Mouse (Mus musculus) embryonic facial prominence, embryonic 14.5 days (tissue): ENCODE data around the gene Map9. TPM values are rescaled to one million over a fixed set of nuclear protein-coding genes. Genes with fewer than 3 reads are reported as not detected.

Experiments
- ATAC-seq: fragments of 200-750 bp; cut with Nextera tagmentation; 2 replicates; pipeline ENCODE4 v1.8.0; 2017; ENCODE audit warnings: low read depth, moderate number of reproducible peaks, moderate TSS enrichment
- DNase-seq: peaks from one replicate; pipeline ENCODE4 v3.0.0-alpha.2; 2015; ENCODE audit warnings: low spot score
- H3K27ac ChIP-seq: fragments of 300-500 bp; sonication (generic); replicated peaks from 2 replicates; pipeline ENCODE4 v1.5.1; 2014; ENCODE audit warnings: low read depth, mild to moderate bottlenecking, low read length, moderate library complexity
- H3K27me3 ChIP-seq: fragments of 300-500 bp; sonication (generic); replicated peaks from 2 replicates; pipeline ENCODE4 v1.6.1; 2014; ENCODE audit warnings: low read length; ENCODE audit not compliant: control insufficient read depth, insufficient read depth
- H3K36me3 ChIP-seq: fragments of 300-500 bp; sonication (generic); 2 replicates; pipeline ENCODE4 v1.6.1; 2014; ENCODE audit warnings: low read length, mixed read lengths; ENCODE audit not compliant: control insufficient read depth, insufficient read depth
- H3K4me1 ChIP-seq: fragments of 300-500 bp; sonication (generic); 2 replicates; pipeline ENCODE4 v1.6.1; 2014; ENCODE audit warnings: antibody characterized with exemption, low read length; ENCODE audit not compliant: control insufficient read depth, insufficient read depth
- H3K4me2 ChIP-seq: fragments of 300-500 bp; sonication (generic); 2 replicates; pipeline ENCODE4 v1.6.1; 2014; ENCODE audit warnings: low read depth, mild to moderate bottlenecking, low read length, moderate library complexity, mixed read lengths
- H3K4me3 ChIP-seq: fragments of 300-500 bp; sonication (generic); 2 replicates; pipeline ENCODE4 v1.5.1; 2014; ENCODE audit warnings: low read depth, mild to moderate bottlenecking, low read length
- H3K9ac ChIP-seq: fragments of 300-500 bp; sonication (generic); 2 replicates; pipeline ENCODE4 v1.6.1; 2014; ENCODE audit warnings: low read depth, mild to moderate bottlenecking, low read length, moderate library complexity, mixed read lengths
- H3K9me3 ChIP-seq: fragments of 300-500 bp; sonication (generic); 2 replicates; pipeline ENCODE4 v1.6.1; 2016; ENCODE audit warnings: low read length; ENCODE audit not compliant: control insufficient read depth
- WGBS: fragments of 180-500 bp; shearing (Covaris S2); extraction: QIAGEN DNeasy Blood & Tissue Kit; methylation state at CpG from one replicate; pipeline ENCODE4 v1.1.7; 2014; 5-methylcytosine and 5-hydroxymethylcytosine counted together
- polyA plus RNA-seq: library from polyadenylated mRNA; unstranded; fragments of >200 nt; fragmentation: Nextera tagmentation; extraction: Ambion mirVana; gene quantifications from 2 replicates; pipeline ENCODE4 v1.2.1, GENCODE M21; 2014

The Map9 gene
- polyA plus RNA-seq, 1 experiment from 2014 or later: 9.9 TPM

GRCm38 (mm10) chr3:82376965-82377364, 19.1 kb downstream of the Map9 start:
- DNase-seq (no peak), ATAC-seq (no peak)
- WGBS: 59% methylated on average over 14 of the region's 14 CpGs
- H3K4me1 ChIP-seq: no peaks in the 10 kb centered on the region
- no peak overlapping the region for H3K9ac ChIP-seq
- H3K36me3 ChIP-seq: peaks cover 29% of the 10 kb centered on the region; the same call in 1 of the 2 replicates
- no peak overlapping the region for H3K4me2 ChIP-seq
- no peaks in the 10 kb centered on the region for H3K27me3 ChIP-seq
- no peaks in the 10 kb centered on the region for H3K9me3 ChIP-seq
- no peak overlapping the region for H3K4me3 ChIP-seq
- H3K27ac ChIP-seq: no peak overlapping the region

DNA sequence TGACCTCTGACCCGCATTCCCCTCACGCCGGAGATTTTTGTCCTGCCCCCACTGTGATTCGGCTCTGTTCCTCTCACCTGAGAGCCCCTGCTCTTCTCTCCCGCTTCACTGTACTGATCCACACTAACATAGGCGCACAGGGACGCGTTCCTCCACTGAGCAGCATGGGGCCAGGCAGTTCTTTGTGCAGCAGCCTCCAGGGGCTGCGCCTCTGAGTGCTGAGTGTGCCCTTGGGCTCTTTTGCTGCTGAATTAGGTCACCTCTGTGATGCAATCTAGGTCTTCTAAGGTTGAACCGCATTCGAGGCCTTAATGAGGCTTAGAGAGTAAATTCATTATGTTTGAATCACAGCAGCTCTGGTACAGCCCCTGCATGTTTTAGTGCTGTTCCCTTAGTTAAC, 24.5 kb downstream of the Map9 start:
- Histone ChIP-seq H3K27me3 (no peaks in the 10 kb centered on the region), H3K36me3 (peaks cover 27% of the 10 kb centered on the region), H3K9me3 (no peaks in the 10 kb centered on the region), H3K4me3 (no peak overlapping the region), H3K4me2 (no peak overlapping the region), H3K4me1 (no peaks in the 10 kb centered on the region), H3K9ac (no peak overlapping the region), H3K27ac (no peak overlapping the region)
- ATAC-seq (peak; percentile 44; the same call in 1 of the 2 replicates), DNase-seq (no peak)
- WGBS: 62% methylated on average over 11 of the region's 11 CpGs

DNA sequence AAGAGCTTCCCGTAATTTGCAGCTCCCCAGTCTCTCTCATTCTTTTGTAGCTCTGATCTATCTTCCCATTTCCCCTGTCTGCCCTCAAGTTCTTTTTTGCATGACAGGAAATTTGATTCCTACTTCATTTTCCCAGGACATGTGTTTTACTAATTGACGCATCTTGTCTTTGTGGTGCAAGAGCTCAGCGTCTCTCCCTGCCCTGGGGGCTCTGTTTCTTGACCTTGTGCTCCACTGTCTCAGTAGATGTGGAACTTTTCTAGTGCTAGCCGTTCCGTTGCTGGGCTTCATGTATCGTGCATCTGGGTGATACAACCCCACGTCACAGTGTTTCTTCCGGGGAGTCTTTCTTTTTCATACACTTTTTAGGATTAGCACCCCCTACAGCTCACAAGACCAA, 27.2 kb downstream of the Map9 start:
- Histone ChIP-seq H3K4me2 (no peak overlapping the region), H3K27ac (no peak overlapping the region), H3K9ac (no peak overlapping the region), H3K4me1 (no peaks in the 10 kb centered on the region), H3K4me3 (no peak overlapping the region), H3K27me3 (no peaks in the 10 kb centered on the region), H3K9me3 (no peaks in the 10 kb centered on the region), H3K36me3 (peaks cover 6% of the 10 kb centered on the region)
- DNase-seq: no peak
- no peak for ATAC-seq
- 57% methylated on average over 8 of the region's 8 CpGs for WGBS

- Histone ChIP-seq H3K4me2 (no peak overlapping the region), H3K4me3 (no peak overlapping the region), H3K4me1 (no peaks in the 10 kb centered on the region), H3K27me3 (no peaks in the 10 kb centered on the region), H3K9me3 (no peaks in the 10 kb centered on the region), H3K36me3 (no peaks in the 10 kb centered on the region), H3K27ac (no peak overlapping the region), H3K9ac (no peak overlapping the region)
- WGBS: 85% methylated on average over 6 of the region's 6 CpGs
- no peak for DNase-seq
- ATAC-seq: no peak
Measured at GRCm38 (mm10) chr3:82405830-82406229, 48.0 kb downstream of the Map9 start.

- Histone ChIP-seq H3K4me1 (no peaks in the 10 kb centered on the region), H3K4me3 (no peak overlapping the region), H3K9me3 (no peaks in the 10 kb centered on the region), H3K36me3 (no peaks in the 10 kb centered on the region), H3K4me2 (no peak overlapping the region), H3K27me3 (no peaks in the 10 kb centered on the region), H3K9ac (no peak overlapping the region), H3K27ac (no peak overlapping the region)
- WGBS: 75% methylated on average over 3 of the region's 3 CpGs
- no peak for DNase-seq
- ATAC-seq: no peak
Measured at GRCm38 (mm10) chr3:82406336-82406735, 48.5 kb downstream of the Map9 start.

DNA sequence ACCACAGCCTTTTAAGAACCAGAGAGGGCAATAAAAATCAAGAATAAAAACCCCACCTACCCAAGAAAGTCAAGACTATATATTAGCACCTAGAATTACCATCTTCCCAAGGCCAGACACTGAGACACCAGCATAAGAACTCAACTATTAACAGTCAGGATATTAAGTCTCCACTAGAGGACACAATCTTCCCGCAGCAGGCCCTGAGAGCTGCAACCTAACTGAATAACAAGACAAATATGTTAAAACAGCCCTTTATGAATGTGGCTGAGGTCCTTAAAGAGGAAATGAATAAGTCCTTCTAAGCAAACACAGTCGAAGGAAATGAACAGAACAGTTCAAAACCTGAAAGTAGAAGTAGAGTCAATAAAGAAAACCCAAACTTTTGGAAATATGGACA, 49.6 kb downstream of the Map9 start:
- Histone ChIP-seq H3K27ac (no peak overlapping the region), H3K4me2 (no peak overlapping the region), H3K9me3 (no peaks in the 10 kb centered on the region), H3K4me3 (no peak overlapping the region), H3K9ac (no peak overlapping the region), H3K36me3 (no peaks in the 10 kb centered on the region), H3K27me3 (no peaks in the 10 kb centered on the region), H3K4me1 (no peaks in the 10 kb centered on the region)
- ATAC-seq: no peak
- DNase-seq: peak; percentile 14
- WGBS: 57% methylated on average over 2 of the region's 2 CpGs

DNA sequence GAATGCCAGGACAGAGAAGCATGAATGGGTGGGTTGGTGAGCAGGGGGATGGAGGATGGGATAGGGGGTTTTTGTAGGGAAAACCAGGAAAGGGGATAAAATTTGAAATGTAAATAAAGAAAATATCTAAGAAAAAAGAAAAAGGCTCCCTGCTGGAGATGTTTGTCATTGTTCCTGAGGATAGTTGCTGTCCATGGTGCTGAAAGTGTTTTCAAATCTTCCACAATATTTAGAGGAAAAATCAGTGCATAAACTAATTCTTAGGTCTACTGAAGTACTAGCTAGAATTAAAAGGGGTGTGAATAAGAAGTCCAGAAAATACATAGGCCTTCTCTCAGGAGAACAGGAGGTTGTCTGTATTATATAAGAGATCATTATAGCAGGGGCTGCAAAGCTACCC, 54.6 kb downstream of the Map9 start:
- Histone ChIP-seq H3K9ac (no peak overlapping the region), H3K9me3 (no peaks in the 10 kb centered on the region), H3K27ac (no peak overlapping the region), H3K36me3 (no peaks in the 10 kb centered on the region), H3K27me3 (no peaks in the 10 kb centered on the region), H3K4me3 (no peak overlapping the region), H3K4me1 (no peaks in the 10 kb centered on the region), H3K4me2 (no peak overlapping the region)
- no peak for ATAC-seq
- peak; percentile 72 for DNase-seq

- Histone ChIP-seq H3K4me1 (no peaks in the 10 kb centered on the region), H3K4me2 (no peak overlapping the region), H3K27ac (no peak overlapping the region), H3K4me3 (no peak overlapping the region), H3K36me3 (no peaks in the 10 kb centered on the region), H3K9me3 (no peaks in the 10 kb centered on the region), H3K27me3 (no peaks in the 10 kb centered on the region), H3K9ac (no peak overlapping the region)
- WGBS: 89% methylated on average over 3 of the region's 3 CpGs
- ATAC-seq (no peak), DNase-seq (no peak)
Measured at GRCm38 (mm10) chr3:82417958-82418357, 60.1 kb downstream of the Map9 start.

GRCm38 (mm10) chr3:82435351-82435750, 77.5 kb downstream of the Map9 start:
- DNase-seq (peak; percentile 0), ATAC-seq (no peak)
- no peaks in the 10 kb centered on the region for H3K36me3 ChIP-seq
- H3K4me1 ChIP-seq: no peaks in the 10 kb centered on the region
- no peaks in the 10 kb centered on the region for H3K27me3 ChIP-seq
- no peak overlapping the region for H3K27ac ChIP-seq
- WGBS: 77% methylated on average over 8 of the region's 8 CpGs
- H3K4me2 ChIP-seq: no peak overlapping the region
- H3K9me3 ChIP-seq: no peaks in the 10 kb centered on the region
- H3K4me3 ChIP-seq: no peak overlapping the region
- H3K9ac ChIP-seq: no peak overlapping the region
